Mouse (Mus musculus) thymus, adult 2 months (tissue): ENCODE data around the gene Tmbim7. TPM values are rescaled to one million over a fixed set of nuclear protein-coding genes. Genes with fewer than 3 reads are reported as not detected.

Experiments
- DNase-seq: peaks from one replicate; pipeline ENCODE4 v3.0.0; 2021
- H3K27ac ChIP-seq: fragments of 200-500 bp; 2 replicates; pipeline ENCODE4 v1.5.1; 2012; ENCODE audit warnings: low read length, control low read depth; ENCODE audit not compliant: control insufficient read depth, insufficient read depth
- H3K27me3 ChIP-seq: fragments of 200-500 bp; 2 replicates; pipeline ENCODE4 v1.6.1; 2012; ENCODE audit warnings: mild to moderate bottlenecking, low read length, moderate library complexity, mixed read lengths; ENCODE audit not compliant: control insufficient read depth, insufficient read depth
- H3K36me3 ChIP-seq: fragments of 200-500 bp; 2 replicates; pipeline ENCODE4 v1.6.1; 2012; ENCODE audit warnings: mild to moderate bottlenecking, low read length, moderate library complexity; ENCODE audit not compliant: control insufficient read depth, insufficient read depth
- H3K4me1 ChIP-seq: fragments of 200-500 bp; replicated peaks from 2 replicates; pipeline ENCODE4 v1.6.1; 2012; ENCODE audit warnings: low read length; ENCODE audit not compliant: control insufficient read depth, insufficient read depth
- H3K4me3 ChIP-seq: fragments of 200-500 bp; 2 replicates; pipeline ENCODE4 v1.5.1; 2012; ENCODE audit warnings: mild to moderate bottlenecking, low read length, control low read depth, moderate library complexity; ENCODE audit not compliant: control insufficient read depth, insufficient read depth
- CTCF ChIP-seq: fragments of 200-500 bp; IDR thresholded peaks from 2 replicates; pipeline ENCODE4 v1.5.1; 2012; ENCODE audit warnings: mild to moderate bottlenecking, control low read depth, low read length, moderate library complexity, borderline replicate concordance; ENCODE audit not compliant: control insufficient read depth, poor library complexity, insufficient read depth; ENCODE audit errors: extremely low read depth
- POLR2A ChIP-seq: fragments of 200-500 bp; IDR thresholded peaks from 2 replicates; pipeline ENCODE4 v1.6.1; 2012; ENCODE audit warnings: mild to moderate bottlenecking, low read length, control low read depth, moderate library complexity; ENCODE audit not compliant: control insufficient read depth, poor library complexity, insufficient read depth; ENCODE audit errors: extremely low read depth
- WGBS: fragments of 180-500 bp; shearing (Covaris S2); methylation state at CpG from one replicate; pipeline ENCODE4 v1.1.7; 2018; 5-methylcytosine and 5-hydroxymethylcytosine counted together
- polyA plus RNA-seq: library from polyadenylated mRNA; depleted of rRNA; stranded (reverse); fragments of >200 nt; gene quantifications from 2 replicates; pipeline ENCODE4 v1.2.3, GENCODE M21; 2012

Gene Tmbim7
- polyA plus RNA-seq, 1 experiment, result not detected

DNA sequence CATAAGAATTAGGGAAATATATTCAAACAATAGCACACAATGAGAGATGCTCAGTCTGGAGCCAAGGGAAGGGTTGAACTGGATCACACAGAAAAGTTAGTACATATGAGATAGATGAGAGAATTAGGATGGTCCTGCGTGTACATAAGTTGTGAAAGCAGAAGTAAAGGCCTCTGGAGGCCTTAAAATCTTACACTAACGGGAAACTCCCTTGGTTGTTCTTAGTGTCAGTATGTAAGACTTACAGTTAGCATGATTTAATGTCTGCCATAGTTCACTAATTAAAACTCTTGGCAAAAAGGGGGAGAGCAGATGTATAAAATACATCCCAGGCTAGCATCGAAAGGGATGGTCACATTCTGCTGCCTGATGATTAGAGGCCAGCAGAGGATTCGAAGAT is 2.8 kb downstream of the Tmbim7 start:
- Histone ChIP-seq H3K36me3 (no peaks in the 10 kb centered on the region), H3K4me1 (no peaks in the 10 kb centered on the region), H3K27ac (no peak overlapping the region), H3K4me3 (no peak overlapping the region), H3K27me3 (no peaks in the 10 kb centered on the region)
- TF ChIP-seq POLR2A (no peak), CTCF (no peak)
- no peak for DNase-seq
- WGBS, result 76% methylated on average over 4 of the region's 4 CpGs

DNA sequence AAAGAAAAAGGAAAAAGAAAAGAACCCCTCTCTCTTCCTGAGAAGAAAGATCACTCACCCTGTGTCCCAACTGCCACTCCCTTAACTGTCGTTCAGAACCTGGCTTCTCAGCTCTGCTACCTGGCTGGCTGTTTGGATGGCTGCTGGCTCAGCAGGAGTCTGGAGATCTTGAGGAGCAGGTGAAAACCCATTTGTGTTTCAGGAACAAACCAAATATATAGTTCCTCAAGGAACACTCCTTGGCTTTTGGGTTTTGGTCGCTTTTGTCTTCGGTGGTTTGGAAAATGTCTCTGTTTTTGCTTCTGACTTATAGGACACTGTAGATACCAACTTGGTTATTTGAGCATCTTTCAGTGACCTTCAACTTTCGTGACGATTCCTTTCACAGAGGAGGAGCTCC is 6.1 kb downstream of the Tmbim7 start, which contains the start of gene Gatad1:
Gene Gatad1, minus strand, starts transcription at position 101 of the 400 bp plus-strand sequence.
- no peaks in the 10 kb centered on the region for H3K27me3 ChIP-seq
- no peak within 1 kb of the TSS for H3K27ac ChIP-seq
- WGBS, result 95% methylated on average over 5 of the region's 5 CpGs
- DNase-seq, result no peak
- TF ChIP-seq POLR2A (no peak), CTCF (no peak)
- no peaks in the 10 kb centered on the region for H3K4me1 ChIP-seq
- H3K4me3 ChIP-seq, result no peak within 1 kb of the TSS
- no peaks in the 10 kb centered on the region for H3K36me3 ChIP-seq

DNA sequence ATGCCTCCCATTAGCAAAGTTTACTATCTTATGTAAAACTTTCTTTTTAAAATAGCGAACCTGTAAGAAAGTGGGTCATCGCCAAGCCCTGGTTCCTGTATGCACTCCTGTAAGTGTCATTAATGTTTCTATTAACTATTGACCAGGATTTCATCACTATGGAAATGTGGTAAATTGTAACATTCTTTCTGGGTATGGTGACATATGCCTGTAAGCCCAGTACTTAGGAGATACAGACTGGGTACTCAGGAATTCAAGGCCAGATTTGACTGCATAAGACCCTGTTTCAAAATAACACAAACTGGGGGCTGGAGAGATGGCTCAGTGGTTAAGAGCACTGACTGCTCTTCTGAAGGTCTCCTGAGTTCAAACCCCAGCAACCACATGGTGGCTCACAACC is 14.2 kb downstream of the Tmbim7 start:
- no peaks in the 10 kb centered on the region for H3K27me3 ChIP-seq
- peaks cover 11% of the 10 kb centered on the region for H3K4me1 ChIP-seq
- no peak overlapping the region for H3K4me3 ChIP-seq
- 95% methylated on average over 2 of the region's 2 CpGs for WGBS
- H3K36me3 ChIP-seq, result no peaks in the 10 kb centered on the region
- DNase-seq, result no peak
- TF ChIP-seq POLR2A, result no peak
- TF ChIP-seq CTCF, result no peak
- no peak overlapping the region for H3K27ac ChIP-seq

DNA sequence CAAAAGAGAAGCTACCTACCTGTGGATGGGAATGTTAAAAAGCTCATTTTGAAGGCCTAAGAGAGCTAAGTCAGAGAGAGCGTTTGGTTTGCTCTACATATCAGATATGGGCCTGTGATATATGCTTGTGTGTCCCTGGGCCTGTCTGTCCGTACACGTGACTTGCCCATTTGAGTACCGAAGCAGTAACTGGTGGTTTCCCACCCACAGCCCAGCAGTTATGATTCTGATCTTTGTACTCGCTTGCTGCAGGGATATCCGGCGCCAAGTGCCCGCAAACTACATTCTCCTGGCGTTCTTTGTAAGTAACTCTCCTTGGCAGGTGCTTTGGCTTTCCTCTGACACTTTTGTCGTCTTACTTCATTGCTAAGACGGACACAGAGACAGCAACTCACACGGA is 15.6 kb downstream of the Tmbim7 start:
- Histone ChIP-seq H3K4me3 (no peak overlapping the region), H3K4me1 (peaks cover 14% of the 10 kb centered on the region), H3K27ac (no peak overlapping the region), H3K36me3 (no peaks in the 10 kb centered on the region), H3K27me3 (no peaks in the 10 kb centered on the region)
- TF ChIP-seq CTCF, result no peak
- TF ChIP-seq POLR2A, result no peak
- DNase-seq, result peak; percentile 14
- WGBS, result 61% methylated on average over 12 of the region's 12 CpGs

DNA sequence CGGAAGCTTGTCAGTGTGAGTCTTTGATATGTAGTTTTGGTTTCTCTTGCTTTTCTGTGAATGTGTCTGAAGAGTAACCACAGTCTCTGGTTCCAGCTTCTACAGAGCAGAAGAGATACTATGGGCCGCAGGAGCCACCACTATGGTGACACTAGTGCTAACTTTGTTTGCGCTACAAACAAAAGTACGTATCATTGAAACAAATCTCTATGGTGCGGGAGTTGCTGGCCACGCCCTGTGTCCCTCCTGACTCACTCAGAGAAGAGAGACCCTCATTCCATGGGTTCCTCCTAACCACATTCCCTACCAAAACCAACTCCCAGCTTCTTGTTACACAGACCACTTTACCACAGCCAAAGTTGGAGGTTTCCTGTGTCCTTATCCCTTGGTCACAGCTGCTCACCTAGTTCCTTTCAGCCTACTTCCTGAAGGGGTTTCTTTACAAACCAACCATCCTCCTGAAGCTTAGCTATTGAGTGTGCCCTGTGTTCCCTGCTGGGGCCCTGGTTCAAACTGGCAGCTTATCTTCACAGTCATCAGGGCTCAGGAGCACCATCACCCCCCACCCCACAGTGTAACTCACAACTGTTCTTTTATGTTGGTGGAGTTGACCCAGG is 19.1 kb downstream of the Tmbim7 start:
- TF ChIP-seq POLR2A (no peak), CTCF (no peak)
- Histone ChIP-seq H3K27me3 (no peaks in the 10 kb centered on the region), H3K4me3 (no peak overlapping the region), H3K36me3 (no peaks in the 10 kb centered on the region), H3K4me1 (peaks cover 14% of the 10 kb centered on the region), H3K27ac (peak overlapping the region; percentile 51; the same call in 1 of the 2 replicates)
- peak; percentile 5 for DNase-seq
- WGBS, result 11% methylated on average over 6 of the region's 6 CpGs

DNA sequence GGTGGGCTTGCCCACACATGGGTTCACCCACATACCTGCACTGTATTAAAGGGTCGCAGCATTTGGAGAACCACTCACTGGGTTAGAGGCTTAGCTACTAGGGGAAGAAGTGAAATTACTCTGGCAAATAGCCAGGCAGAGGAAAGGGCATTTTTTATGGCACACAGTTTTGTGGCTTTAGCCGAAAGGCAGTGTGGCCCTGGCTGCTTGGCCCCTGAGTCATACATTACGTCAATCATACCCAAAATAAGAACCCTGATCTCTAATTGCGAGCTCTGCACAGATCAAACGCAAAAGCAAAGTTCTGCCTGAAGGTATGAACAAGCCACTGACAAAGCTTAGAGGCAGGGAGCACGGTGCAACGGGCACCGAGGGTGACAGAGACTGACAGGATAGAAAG is 37.3 kb downstream of the Tmbim7 start:
- no peak for DNase-seq
- no peak overlapping the region for H3K4me3 ChIP-seq
- WGBS, result 96% methylated on average over 8 of the region's 8 CpGs
- no peaks in the 10 kb centered on the region for H3K27me3 ChIP-seq
- peaks cover 24% of the 10 kb centered on the region for H3K36me3 ChIP-seq
- TF ChIP-seq CTCF (no peak), POLR2A (no peak)
- H3K27ac ChIP-seq, result no peak overlapping the region
- no peaks in the 10 kb centered on the region for H3K4me1 ChIP-seq

DNA sequence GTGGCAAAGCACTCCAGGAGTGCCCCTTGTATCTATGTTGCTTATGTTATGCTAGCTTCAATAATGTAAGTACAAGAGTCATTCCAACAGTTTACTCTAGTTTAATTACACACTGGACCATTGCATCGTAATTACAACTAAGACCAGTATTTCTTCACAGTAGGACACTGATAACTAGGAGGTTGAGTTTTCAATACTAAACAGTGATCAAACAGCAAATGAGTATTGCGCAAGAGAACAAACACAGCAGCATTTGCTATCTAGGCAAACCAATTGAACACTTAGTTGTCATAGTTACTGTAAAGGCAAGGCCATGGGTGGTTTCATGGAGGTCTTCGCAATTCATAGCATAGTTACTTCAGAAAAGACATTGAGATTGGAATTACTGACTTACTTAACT is 40.3 kb downstream of the Tmbim7 start:
- no peak overlapping the region for H3K4me3 ChIP-seq
- no peaks in the 10 kb centered on the region; the same call in 1 of the 2 replicates for H3K4me1 ChIP-seq
- TF ChIP-seq CTCF (no peak), POLR2A (no peak)
- WGBS, result 99% methylated on average over 3 of the region's 3 CpGs
- no peaks in the 10 kb centered on the region for H3K27me3 ChIP-seq
- no peak overlapping the region for H3K27ac ChIP-seq
- DNase-seq, result no peak
- H3K36me3 ChIP-seq, result peaks cover 26% of the 10 kb centered on the region
